Mouse (Mus musculus): ENCODE data around the gene Mgat5. TPM values are rescaled to one million over a fixed set of nuclear protein-coding genes. Genes with fewer than 3 reads are reported as not detected.

The Mgat5 gene
- total RNA-seq, 1 experiment = 11.0 TPM

- Histone ChIP-seq H3K9ac (ENCODE audit: insufficient read depth, low read depth, low read length, poor library complexity, severe bottlenecking) (no peak overlapping the region), H3K36me3 (ENCODE audit: control insufficient read depth, insufficient read depth, low read length, poor library complexity, severe bottlenecking) (no peaks in the 10 kb centered on the region; the same call in 1 of the 2 replicates), H3K27ac (ENCODE audit: insufficient read depth, low read depth, low read length, poor library complexity, severe bottlenecking) (no peak overlapping the region), H3K9me3 (ENCODE audit: control insufficient read depth, insufficient read depth, low read depth, low read length) (no peaks in the 10 kb centered on the region), H3K4me1 (ENCODE audit: control insufficient read depth in 2 of 2, insufficient read depth in 2 of 2, low read length in 2 of 2, poor library complexity in 1 of 2) (peaks cover 0 to 5% of the 10 kb centered on the region in 2 experiments; a peak in 1 of 4 replicates), H3K4me3 (ENCODE audit: insufficient read depth in 1 of 2, low read depth in 1 of 2, low read length in 2 of 2, poor library complexity in 1 of 2, severe bottlenecking in 1 of 2) (no peak overlapping the region)
- no peak for DNase-seq (ENCODE audit: low read depth, low spot score)
- in situ Hi-C loops (cut with MboI; ENCODE audit: low sequenced_read_pairs in 2 of 2, unreplicated experiment in 2 of 2) = loop anchor here in 1 of 2 experiments (25.0 kb wide), 1 partner anchor 452 kb away; no protein-coding TSS in a partner anchor
- TF ChIP-seq ZNF384 (IDR thresholded peaks at IDR 0.05; ENCODE audit: low read depth, low read length) (no peak), CHD2 (IDR thresholded peaks at IDR 0.05; ENCODE audit: low read depth, low read length) (no peak), HCFC1 (IDR thresholded peaks at IDR 0.05; ENCODE audit: borderline replicate concordance, insufficient read depth, low read length) (no peak), ZC3H11A (IDR thresholded peaks at IDR 0.05; ENCODE audit: borderline replicate concordance, low read depth, low read length) (no peak), MAFK (IDR thresholded peaks at IDR 0.05; ENCODE audit: insufficient read depth, low read depth, low read length) (no peak)
These were observed 259.2 kb downstream of the Mgat5 start for GRCm38 (mm10) chr1:127464041-127464440.

GRCm38 (mm10) chr1:127465292-127465691 is 260.5 kb downstream of the Mgat5 start:
- H3K9me3 ChIP-seq (ENCODE audit: control insufficient read depth, insufficient read depth, low read depth, low read length) = no peaks in the 10 kb centered on the region
- H3K4me1 ChIP-seq (ENCODE audit: control insufficient read depth in 2 of 2, insufficient read depth in 2 of 2, low read length in 2 of 2, poor library complexity in 1 of 2) = no peaks in the 10 kb centered on the region
- DNase-seq (ENCODE audit: low read depth, low spot score) = no peak
- H3K36me3 ChIP-seq (ENCODE audit: control insufficient read depth, insufficient read depth, low read length, poor library complexity, severe bottlenecking) = no peaks in the 10 kb centered on the region; the same call in 1 of the 2 replicates
- no peak overlapping the region for H3K9ac ChIP-seq (ENCODE audit: insufficient read depth, low read depth, low read length, poor library complexity, severe bottlenecking)
- no peak overlapping the region for H3K4me3 ChIP-seq (ENCODE audit: insufficient read depth in 1 of 2, low read depth in 1 of 2, low read length in 2 of 2, poor library complexity in 1 of 2, severe bottlenecking in 1 of 2)
- TF ChIP-seq ZC3H11A (IDR thresholded peaks at IDR 0.05; ENCODE audit: borderline replicate concordance, low read depth, low read length) (no peak), MAFK (IDR thresholded peaks at IDR 0.05; ENCODE audit: insufficient read depth, low read depth, low read length) (no peak), CHD2 (IDR thresholded peaks at IDR 0.05; ENCODE audit: low read depth, low read length) (no peak), ZNF384 (IDR thresholded peaks at IDR 0.05; ENCODE audit: low read depth, low read length) (no peak), HCFC1 (IDR thresholded peaks at IDR 0.05; ENCODE audit: borderline replicate concordance, insufficient read depth, low read length) (no peak)
- H3K27ac ChIP-seq (ENCODE audit: insufficient read depth, low read depth, low read length, poor library complexity, severe bottlenecking) = no peak overlapping the region
- in situ Hi-C loops (cut with MboI; ENCODE audit: low sequenced_read_pairs in 2 of 2, unreplicated experiment in 2 of 2) = loop anchor here in 1 of 2 experiments (25.0 kb wide), 1 partner anchor 453 kb away; no protein-coding TSS in a partner anchor

GRCm38 (mm10) chr1:127467238-127467637 is 262.4 kb downstream of the Mgat5 start:
- Histone ChIP-seq H3K4me3 (ENCODE audit: insufficient read depth in 1 of 2, low read depth in 1 of 2, low read length in 2 of 2, poor library complexity in 1 of 2, severe bottlenecking in 1 of 2) (no peak overlapping the region), H3K36me3 (ENCODE audit: control insufficient read depth, insufficient read depth, low read length, poor library complexity, severe bottlenecking) (no peaks in the 10 kb centered on the region; the same call in 1 of the 2 replicates), H3K4me1 (ENCODE audit: control insufficient read depth in 2 of 2, insufficient read depth in 2 of 2, low read length in 2 of 2, poor library complexity in 1 of 2) (no peaks in the 10 kb centered on the region), H3K9me3 (ENCODE audit: control insufficient read depth, insufficient read depth, low read depth, low read length) (no peaks in the 10 kb centered on the region), H3K9ac (ENCODE audit: insufficient read depth, low read depth, low read length, poor library complexity, severe bottlenecking) (no peak overlapping the region), H3K27ac (ENCODE audit: insufficient read depth, low read depth, low read length, poor library complexity, severe bottlenecking) (no peak overlapping the region)
- no peak for TF ChIP-seq ZNF384 (IDR thresholded peaks at IDR 0.05; ENCODE audit: low read depth, low read length)
- no peak for TF ChIP-seq ZC3H11A (IDR thresholded peaks at IDR 0.05; ENCODE audit: borderline replicate concordance, low read depth, low read length)
- TF ChIP-seq HCFC1 (IDR thresholded peaks at IDR 0.05; ENCODE audit: borderline replicate concordance, insufficient read depth, low read length) = no peak
- TF ChIP-seq MAFK (IDR thresholded peaks at IDR 0.05; ENCODE audit: insufficient read depth, low read depth, low read length) = no peak
- TF ChIP-seq CHD2 (IDR thresholded peaks at IDR 0.05; ENCODE audit: low read depth, low read length) = no peak
- DNase-seq (ENCODE audit: low read depth, low spot score) = no peak
- in situ Hi-C loops (cut with MboI; ENCODE audit: low sequenced_read_pairs in 2 of 2, unreplicated experiment in 2 of 2) = loop anchor here in 1 of 2 experiments (25.0 kb wide), 1 partner anchor 455 kb away; no protein-coding TSS in a partner anchor

DNA sequence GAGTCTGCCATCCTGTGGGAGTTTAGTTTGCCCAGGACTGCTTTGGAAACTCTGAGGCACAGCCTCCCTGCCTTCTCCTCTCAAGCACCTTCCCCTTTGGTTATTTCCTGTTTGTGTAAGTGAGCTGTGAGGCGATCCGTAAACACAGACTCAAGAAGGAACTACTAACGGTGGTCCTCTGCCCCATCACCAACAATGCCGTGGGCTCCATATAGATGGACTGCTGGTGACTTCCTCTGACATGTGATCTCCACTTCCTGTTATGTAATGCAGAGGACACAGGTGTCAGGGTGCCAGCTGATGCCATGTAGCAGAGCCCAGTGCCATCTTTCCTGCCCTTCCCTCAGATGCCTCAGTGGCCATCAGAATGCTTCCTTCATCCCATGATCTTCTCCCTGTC is 265.4 kb downstream of the Mgat5 start:
- no peak overlapping the region for H3K4me3 ChIP-seq (ENCODE audit: insufficient read depth in 1 of 2, low read depth in 1 of 2, low read length in 2 of 2, poor library complexity in 1 of 2, severe bottlenecking in 1 of 2)
- H3K27ac ChIP-seq (ENCODE audit: insufficient read depth, low read depth, low read length, poor library complexity, severe bottlenecking) = no peak overlapping the region
- no peaks in the 10 kb centered on the region for H3K36me3 ChIP-seq (ENCODE audit: control insufficient read depth, insufficient read depth, low read length, poor library complexity, severe bottlenecking)
- no peaks in the 10 kb centered on the region for H3K4me1 ChIP-seq (ENCODE audit: control insufficient read depth in 2 of 2, insufficient read depth in 2 of 2, low read length in 2 of 2, poor library complexity in 1 of 2)
- TF ChIP-seq ZNF384 (IDR thresholded peaks at IDR 0.05; ENCODE audit: low read depth, low read length) (no peak), HCFC1 (IDR thresholded peaks at IDR 0.05; ENCODE audit: borderline replicate concordance, insufficient read depth, low read length) (no peak), ZC3H11A (IDR thresholded peaks at IDR 0.05; ENCODE audit: borderline replicate concordance, low read depth, low read length) (no peak), CHD2 (IDR thresholded peaks at IDR 0.05; ENCODE audit: low read depth, low read length) (no peak), MAFK (IDR thresholded peaks at IDR 0.05; ENCODE audit: insufficient read depth, low read depth, low read length) (no peak)
- no peak overlapping the region for H3K9ac ChIP-seq (ENCODE audit: insufficient read depth, low read depth, low read length, poor library complexity, severe bottlenecking)
- no peak for DNase-seq (ENCODE audit: low read depth, low spot score)
- in situ Hi-C loops (cut with MboI; ENCODE audit: low sequenced_read_pairs in 2 of 2, unreplicated experiment in 2 of 2) = loop anchor here in 1 of 2 experiments (25.0 kb wide), 1 partner anchor 458 kb away; no protein-coding TSS in a partner anchor
- H3K9me3 ChIP-seq (ENCODE audit: control insufficient read depth, insufficient read depth, low read depth, low read length) = no peaks in the 10 kb centered on the region
